Mouse (Mus musculus) liver, embryonic 12.5 days (tissue): ENCODE data around the gene Usp21. TPM values are rescaled to one million over a fixed set of nuclear protein-coding genes. Genes with fewer than 3 reads are reported as not detected.
A peak's percentile ranks its signal among the peaks of the same experiment; 100 is the strongest.
"Not testable (repeated sequence)": the region's sequence is repeated elsewhere in the genome, so short reads cannot be mapped to it uniquely, and the experiment has no call there.

ENCODE experiments used
- ATAC-seq: fragments of 200-750 bp; cut with Nextera tagmentation; 2 replicates; pipeline ENCODE4 v1.8.0; 2017; ENCODE audit warnings: moderate number of reproducible peaks, mild to moderate bottlenecking, moderate library complexity
- H3K27ac ChIP-seq: fragments of 300-500 bp; sonication (generic); 2 replicates; pipeline ENCODE4 v1.5.1; 2016; ENCODE audit warnings: mild to moderate bottlenecking
- H3K27me3 ChIP-seq: fragments of 300-500 bp; sonication (generic); replicated peaks from 2 replicates; pipeline ENCODE4 v1.6.1; 2016; ENCODE audit warnings: mild to moderate bottlenecking, moderate library complexity
- H3K36me3 ChIP-seq: fragments of 300-500 bp; sonication (generic); 2 replicates; pipeline ENCODE4 v1.6.1; 2016; ENCODE audit warnings: mild to moderate bottlenecking, moderate library complexity
- H3K4me1 ChIP-seq: fragments of 300-500 bp; sonication (generic); 2 replicates; pipeline ENCODE4 v1.6.1; 2016
- H3K4me2 ChIP-seq: fragments of 300-500 bp; sonication (generic); 2 replicates; pipeline ENCODE4 v1.6.1; 2016; ENCODE audit warnings: mild to moderate bottlenecking, moderate library complexity
- H3K4me3 ChIP-seq: fragments of 300-500 bp; sonication (generic); 2 replicates; pipeline ENCODE4 v1.5.1; 2016; ENCODE audit warnings: mild to moderate bottlenecking, moderate library complexity
- H3K9ac ChIP-seq: fragments of 300-500 bp; sonication (generic); 2 replicates; pipeline ENCODE4 v1.6.1; 2016; ENCODE audit warnings: mild to moderate bottlenecking, moderate library complexity
- H3K9me3 ChIP-seq: fragments of 300-500 bp; sonication (generic); replicated peaks from 2 replicates; pipeline ENCODE4 v1.6.1; 2016; ENCODE audit warnings: mild to moderate bottlenecking, moderate library complexity
- whole genome bisulfite sequencing: fragments of 180-500 bp; shearing (Covaris S2); methylation state at CpG from one replicate; pipeline ENCODE4 v1.1.7; 2016; ENCODE audit not compliant: insufficient replicate concordance; 5-methylcytosine and 5-hydroxymethylcytosine counted together
- polyA plus RNA-seq: library from polyadenylated mRNA; unstranded; fragments of >200 nt; fragmentation: Nextera tagmentation; extraction: Ambion mirVana; gene quantifications from 2 replicates; pipeline ENCODE4 v1.2.1, GENCODE M21; 2016

Gene Usp21
- polyA plus RNA-seq, 1 experiment from 2014 or later = 36.2 TPM

GRCm38 (mm10) chr1:171309321-171309720 is 21.5 kb upstream of the Usp21 start:
- WGBS = 38% methylated on average over 2 of the region's 2 CpGs
- Histone ChIP-seq H3K9ac (no peak overlapping the region), H3K27ac (no peak overlapping the region), H3K4me3 (no peak overlapping the region), H3K27me3 (peaks cover 20% of the 10 kb centered on the region; the same call in 1 of the 2 replicates), H3K4me2 (no peak overlapping the region), H3K4me1 (no peaks in the 10 kb centered on the region), H3K9me3 (no peaks in the 10 kb centered on the region), H3K36me3 (no peaks in the 10 kb centered on the region)
- ATAC-seq = no peak

DNA sequence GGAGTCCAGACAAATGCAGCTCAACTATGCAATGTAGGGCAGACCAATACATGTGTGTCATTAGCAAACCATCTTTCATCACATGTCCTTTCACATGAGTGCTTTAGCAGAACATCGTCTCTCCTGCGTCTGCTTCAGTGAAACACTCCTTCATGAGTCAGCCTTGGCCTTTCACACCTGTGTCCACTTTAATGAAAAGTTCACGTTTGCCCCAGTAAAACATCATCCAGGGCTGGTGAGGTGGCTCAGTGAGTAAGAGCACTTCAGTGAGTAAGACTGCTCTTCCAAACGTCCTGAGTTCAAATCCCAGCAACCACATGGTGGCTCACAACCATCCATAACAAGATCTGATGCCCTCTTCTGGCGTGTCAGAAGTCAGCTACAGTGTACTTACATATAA is 18.4 kb upstream of the Usp21 start:
- 56% methylated on average over 5 of the region's 5 CpGs for WGBS
- H3K27ac ChIP-seq, H3K36me3 ChIP-seq, H3K4me2 ChIP-seq, H3K9me3 ChIP-seq, ATAC-seq, H3K4me3 ChIP-seq, H3K4me1 ChIP-seq, H3K9ac ChIP-seq: not testable (repeated sequence)
- H3K27me3 ChIP-seq = peaks cover 20% of the 10 kb centered on the region; the same call in 1 of the 2 replicates

DNA sequence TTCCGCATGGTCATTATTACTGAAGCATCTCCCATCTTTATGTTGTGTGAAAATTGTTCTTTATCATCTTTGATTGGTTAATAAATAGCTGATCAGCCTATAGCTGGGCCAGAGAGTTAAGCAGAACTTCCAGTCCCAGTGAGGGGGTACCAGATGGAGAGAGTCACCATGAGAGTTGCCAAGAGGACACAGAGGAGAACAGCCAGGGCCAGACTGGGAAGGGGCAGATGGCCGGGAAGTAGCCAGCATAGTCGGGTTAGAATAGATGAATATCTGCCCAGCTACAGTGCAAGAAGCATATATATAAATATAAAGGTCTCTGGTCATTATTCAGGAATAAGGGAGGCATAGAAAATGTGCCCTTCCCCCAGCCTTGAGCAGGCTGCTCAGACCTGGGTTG is 10.4 kb upstream of the Usp21 start:
- no peak overlapping the region for H3K9ac ChIP-seq
- WGBS = 42% methylated on average over 3 of the region's 3 CpGs
- no peaks in the 10 kb centered on the region for H3K36me3 ChIP-seq
- H3K4me2 ChIP-seq = no peak overlapping the region
- peaks cover 11% of the 10 kb centered on the region for H3K4me1 ChIP-seq
- no peak for ATAC-seq
- H3K27ac ChIP-seq = no peak overlapping the region
- H3K27me3 ChIP-seq = peaks cover 36% of the 10 kb centered on the region
- no peak overlapping the region for H3K4me3 ChIP-seq
- H3K9me3 ChIP-seq = no peaks in the 10 kb centered on the region

GRCm38 (mm10) chr1:171295063-171295402 is 7.2 kb upstream of the Usp21 start:
- Histone ChIP-seq H3K4me1 (peaks cover 30% of the 10 kb centered on the region), H3K27ac (peak overlapping the region; percentile 88), H3K4me3 (peak overlapping the region; percentile 82), H3K4me2 (peak overlapping the region; percentile 68), H3K36me3 (peaks cover 23% of the 10 kb centered on the region), H3K9me3 (no peaks in the 10 kb centered on the region), H3K9ac (peak overlapping the region; percentile 80; the same call in 1 of the 2 replicates), H3K27me3 (peaks cover 36% of the 10 kb centered on the region)
- WGBS = 11% methylated on average over 3 of the region's 3 CpGs
- ATAC-seq = no peak

DNA sequence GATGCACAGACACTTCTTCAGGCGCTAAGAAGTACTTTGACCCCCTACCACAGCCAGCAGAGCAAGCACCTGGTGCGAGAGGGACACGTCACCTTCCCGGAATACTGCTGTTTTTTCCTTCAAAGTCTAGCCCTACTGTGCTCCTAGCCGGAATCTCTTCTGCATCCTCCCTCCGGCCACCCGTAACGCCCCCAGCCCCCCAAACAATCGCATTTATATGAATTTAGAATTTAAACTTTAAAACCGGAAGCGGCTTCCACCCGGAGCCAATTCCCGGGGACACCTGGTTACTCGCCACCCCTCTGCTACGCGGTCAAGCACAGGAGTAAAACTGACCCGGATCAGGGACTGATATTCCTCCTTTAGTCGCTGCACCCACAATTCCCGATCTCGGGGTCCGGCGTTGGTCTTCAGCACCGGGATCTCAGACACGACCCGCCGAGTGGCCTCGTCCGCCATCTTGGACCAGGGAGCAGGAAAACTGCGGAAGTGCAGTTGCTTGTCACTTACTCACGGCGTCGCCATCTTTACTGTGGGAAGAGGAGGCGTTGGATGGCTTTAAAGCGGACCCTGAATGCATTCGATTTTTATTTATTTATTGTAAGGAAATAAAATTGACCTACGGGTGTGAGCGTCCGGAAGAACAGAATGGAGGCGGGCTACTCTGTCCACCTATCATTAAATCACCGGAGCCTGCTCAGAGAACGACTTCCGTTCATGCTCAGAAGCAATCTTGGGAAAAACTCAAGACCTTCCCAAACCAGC is 6.7 kb upstream of the Usp21 start, which contains the start of gene Ufc1:
Gene Ufc1, minus strand, starts transcription at position 727 of the 765 bp plus-strand sequence.
- peak; percentile 68 for ATAC-seq
- Histone ChIP-seq H3K9me3 (no peaks in the 10 kb centered on the region), H3K4me3 (peak within 1 kb of the TSS; percentile 82), H3K4me2 (peak within 1 kb of the TSS; percentile 68), H3K4me1 (peaks cover 30% of the 10 kb centered on the region), H3K27ac (peak within 1 kb of the TSS; percentile 88), H3K9ac (peak within 1 kb of the TSS; percentile 80), H3K27me3 (peaks cover 36% of the 10 kb centered on the region), H3K36me3 (peaks cover 29% of the 10 kb centered on the region)
- under 1% methylated on average over 42 of the region's 42 CpGs for WGBS

DNA sequence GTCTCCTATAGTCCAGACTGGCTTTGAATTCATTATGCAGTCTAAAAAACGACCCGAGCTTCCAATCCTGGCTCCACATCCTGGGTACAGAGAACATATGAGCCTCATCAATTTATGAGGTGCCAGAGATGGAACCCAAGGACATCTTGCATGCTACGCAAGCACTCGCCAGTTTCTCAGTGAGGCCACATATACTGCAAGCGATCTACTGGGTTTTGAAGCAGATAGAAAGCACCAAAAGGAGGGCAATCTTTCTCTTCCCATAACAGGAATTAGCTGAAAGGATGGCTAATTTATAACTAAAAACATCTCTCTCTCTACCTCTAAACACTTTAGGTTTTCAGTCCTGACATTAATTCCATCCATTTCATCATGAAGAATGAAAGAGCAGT is 6.1 kb upstream of the Usp21 start:
- Histone ChIP-seq H3K27ac (peak overlapping the region; percentile 88), H3K4me3 (peak overlapping the region; percentile 82), H3K4me1 (peaks cover 30% of the 10 kb centered on the region), H3K36me3 (peaks cover 35% of the 10 kb centered on the region), H3K4me2 (peak overlapping the region; percentile 68), H3K9ac (peak overlapping the region; percentile 80), H3K27me3 (peaks cover 34% of the 10 kb centered on the region), H3K9me3 (no peaks in the 10 kb centered on the region)
- WGBS = 40% methylated on average over 5 of the region's 5 CpGs
- no peak for ATAC-seq

- 84% methylated on average over 3 of the region's 3 CpGs for WGBS
- Histone ChIP-seq H3K4me3 (peak overlapping the region; percentile 82), H3K4me2 (peak overlapping the region; percentile 68), H3K27ac (no peak overlapping the region), H3K9me3 (no peaks in the 10 kb centered on the region), H3K27me3 (peaks cover 29% of the 10 kb centered on the region), H3K4me1 (peaks cover 35% of the 10 kb centered on the region), H3K36me3 (peaks cover 40% of the 10 kb centered on the region), H3K9ac (no peak overlapping the region)
- ATAC-seq = no peak
These were observed 5.6 kb upstream of the Usp21 start for GRCm38 (mm10) chr1:171293351-171293750.

DNA sequence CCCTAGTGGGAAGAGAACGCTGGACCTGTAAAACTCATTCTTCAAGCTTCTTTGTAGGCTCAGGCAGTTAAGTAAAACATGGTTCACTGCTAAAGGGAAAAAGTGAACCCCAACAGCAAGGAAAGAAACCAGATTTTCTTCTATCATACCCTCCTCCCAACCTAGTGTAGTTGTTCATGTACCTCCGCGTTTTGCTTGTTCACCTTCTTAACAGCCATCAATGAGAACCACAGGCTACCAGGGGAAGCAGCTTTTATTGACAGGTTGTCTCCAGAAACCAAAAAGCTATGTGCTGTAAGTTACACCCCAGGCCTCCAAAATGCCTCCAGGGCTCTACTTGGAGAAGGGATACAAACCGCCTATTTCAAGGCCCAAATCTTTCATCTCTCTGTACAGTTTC is 537 bp upstream of the Usp21 start:
- WGBS = 56% methylated on average over 4 of the region's 4 CpGs
- Histone ChIP-seq H3K4me1 (peaks cover 66% of the 10 kb centered on the region), H3K9ac (peak overlapping the region; percentile 97; the same call in 1 of the 2 replicates), H3K27me3 (no peaks in the 10 kb centered on the region), H3K4me2 (peak overlapping the region; percentile 88), H3K27ac (peak overlapping the region; percentile 76), H3K36me3 (peaks cover 77% of the 10 kb centered on the region), H3K4me3 (peak overlapping the region; percentile 91), H3K9me3 (no peaks in the 10 kb centered on the region)
- no peak for ATAC-seq

DNA sequence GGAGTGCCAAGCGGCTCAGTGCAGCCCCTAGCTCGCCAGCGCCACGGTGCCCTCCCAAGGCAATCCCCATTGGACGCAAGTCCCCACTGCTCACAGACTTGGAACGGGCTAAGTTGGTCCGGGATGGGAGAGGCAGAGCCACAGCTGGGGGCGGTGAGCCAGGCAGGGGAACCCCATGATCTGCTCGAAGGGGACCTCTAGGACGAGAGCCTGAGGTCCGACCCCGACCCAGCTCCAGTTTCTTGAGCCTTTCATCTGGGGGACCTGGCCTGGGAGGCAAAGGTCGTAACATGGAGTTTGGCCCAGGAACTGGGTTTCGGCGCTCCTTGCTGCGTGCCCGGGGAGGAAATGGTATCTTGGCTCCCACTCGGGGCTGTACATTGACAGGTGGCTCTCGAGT is 1.3 kb downstream of the Usp21 start:
- H3K27me3 ChIP-seq = no peaks in the 10 kb centered on the region
- no peaks in the 10 kb centered on the region for H3K9me3 ChIP-seq
- ATAC-seq = no peak
- H3K4me1 ChIP-seq = peaks cover 62% of the 10 kb centered on the region
- H3K4me2 ChIP-seq = peak overlapping the region; percentile 88
- no peak overlapping the region for H3K9ac ChIP-seq
- H3K36me3 ChIP-seq = peaks cover 78% of the 10 kb centered on the region
- peak overlapping the region; percentile 91 for H3K4me3 ChIP-seq
- WGBS = 84% methylated on average over 19 of the region's 19 CpGs
- 0 out of 2 replicates have a peak overlapping the region, but pooled peaks have one; percentile 59 for H3K27ac ChIP-seq

GRCm38 (mm10) chr1:171285096-171285892 is 2.5 kb downstream of the Usp21 start:
- peak overlapping the region; percentile 59; the same call in 1 of the 2 replicates for H3K27ac ChIP-seq
- H3K36me3 ChIP-seq = peaks cover 70% of the 10 kb centered on the region
- no peak overlapping the region for H3K4me2 ChIP-seq
- ATAC-seq = no peak
- H3K27me3 ChIP-seq = no peaks in the 10 kb centered on the region
- 74% methylated on average over 20 of the region's 20 CpGs for WGBS
- no peaks in the 10 kb centered on the region for H3K9me3 ChIP-seq
- H3K9ac ChIP-seq = no peak overlapping the region
- H3K4me1 ChIP-seq = peaks cover 60% of the 10 kb centered on the region
- no peak overlapping the region for H3K4me3 ChIP-seq

- no peak overlapping the region for H3K9ac ChIP-seq
- H3K27me3 ChIP-seq = no peaks in the 10 kb centered on the region
- no peak for ATAC-seq
- no peak overlapping the region for H3K4me2 ChIP-seq
- H3K27ac ChIP-seq = no peak overlapping the region; the same call in 1 of the 2 replicates
- H3K4me1 ChIP-seq = peaks cover 66% of the 10 kb centered on the region
- WGBS = 83% methylated on average over 15 of the region's 15 CpGs
- H3K36me3 ChIP-seq = peaks cover 68% of the 10 kb centered on the region
- no peaks in the 10 kb centered on the region for H3K9me3 ChIP-seq
- no peak overlapping the region for H3K4me3 ChIP-seq
These were observed 3.3 kb downstream of the Usp21 start for GRCm38 (mm10) chr1:171284491-171284890.
